Comparison of ENCODE assay signal across 20 mouse cellular contexts in genomic region chr1:180338358-180338757, GRCm38 (mm10). TPM values are rescaled to one million over a fixed set of nuclear protein-coding genes. Genes with fewer than 3 reads are reported as not detected.
DNase-seq lines count a peak whose midpoint lies in the region; TF ChIP-seq lines count a peak whose summit lies in the region.
"Had no signal": no experiment of that assay in that cellular context is flagged by ENCODE, and none has a peak within 500 bp of the region (broad histone marks: within the 10 kb centered on the region; RNA-seq: fewer than 3 reads in every experiment).

No protein-coding gene starts in this region.

- H3K9ac ChIP-seq in heart, adult 2 months (ENCODE audit: low read depth, low read length) = no peak overlapping the region
- H3K9ac ChIP-seq in MEL (ENCODE audit: control insufficient read depth, low read depth, low read length, poor library complexity, severe bottlenecking) = no peak overlapping the region
- H3K9ac ChIP-seq: embryonic facial prominence, embryonic 13.5 days; forebrain, embryonic 12.5 days; heart, embryonic 12.5 days; hindbrain, embryonic 12.5 days had no signal

- WGBS in heart, adult 2 months = 56% methylated on average over 8 of the region's 8 CpGs

- TF ChIP-seq CTCF in heart, adult 2 months (IDR thresholded peaks at IDR 0.05) = no peak
- TF ChIP-seq CTCF in MEL (IDR thresholded peaks at IDR 0.05 in 2 of 3, conservative IDR thresholded peaks at IDR 0.05 in 1 of 3; ENCODE audit: control insufficient read depth in 1 of 3, insufficient read depth in 1 of 3, low read depth in 2 of 3, low read length in 3 of 3, poor library complexity in 1 of 3, severe bottlenecking in 1 of 3) = no peak

- H3K27ac ChIP-seq in heart, adult 2 months = no peak overlapping the region
- peak overlapping the region; percentile 17; the same call in 1 of the 2 replicates for H3K27ac ChIP-seq in MEL (ENCODE audit: control insufficient read depth, low read depth, low read length)
- H3K27ac ChIP-seq: embryonic facial prominence, embryonic 13.5 days; forebrain, embryonic 12.5 days; hindbrain, embryonic 12.5 days; hindbrain, postnatal 0 days had no signal

- H3K4me1 ChIP-seq in heart, adult 2 months (ENCODE audit: control insufficient read depth, insufficient read depth, low read length) = peaks cover 17% of the 10 kb centered on the region
- H3K4me1 ChIP-seq in MEL (ENCODE audit: control insufficient read depth in 1 of 2, insufficient read depth in 2 of 2, low read length in 2 of 2) = peaks cover 10 to 47% of the 10 kb centered on the region in 2 experiments

- intact Hi-C loops in heart, adult 2 months (cut with DNase I) = no loop called here
- intact Hi-C loops in heart, postnatal 25 days (cut with DNase I) = no loop called here

- H3K36me3 ChIP-seq in heart, adult 2 months (ENCODE audit: control insufficient read depth, insufficient read depth, low read length) = peaks cover 27% of the 10 kb centered on the region
- peaks cover 0 to 38% of the 10 kb centered on the region in 2 experiments; a peak in 2 of 4 replicates for H3K36me3 ChIP-seq in MEL (ENCODE audit: control insufficient read depth in 1 of 2, insufficient read depth in 2 of 2, low read length in 2 of 2)
- H3K36me3 ChIP-seq: forebrain, embryonic 12.5 days; hindbrain, embryonic 12.5 days had no signal

- H3K4me3 ChIP-seq in heart, adult 2 months = peak overlapping the region; percentile 20; the same call in 1 of the 2 replicates
- H3K4me3 ChIP-seq in MEL (ENCODE audit: control insufficient read depth in 1 of 2, insufficient read depth in 1 of 2, low read depth in 2 of 2, low read length in 2 of 2) = no peak overlapping the region
- H3K4me3 ChIP-seq: embryonic facial prominence, embryonic 13.5 days; forebrain, embryonic 12.5 days; heart, embryonic 12.5 days; hindbrain, embryonic 12.5 days had no signal

- DNase-seq in heart, adult 2 months = no peak
- DNase-seq in heart, postnatal 25 days (ENCODE audit: low spot score) = no peak
- no peak for DNase-seq in MEL (ENCODE audit: low read depth, low spot score)
- peak; percentile 65 for DNase-seq in induced T-regulatory cell, adult 2 months (ENCODE audit: low read depth)
- DNase-seq in lung, adult 18-20 months = no peak
- no peak for DNase-seq in layer of hippocampus, adult 11-12 months (ENCODE audit: low spot score)
- no peak for DNase-seq in gastrocnemius, adult 18-20 months (ENCODE audit: low spot score)
- DNase-seq: adrenal gland, postnatal 10 days; cerebellum, adult 18-20 months; cerebellum, adult 9-11 months; cerebellum, postnatal 36 days; heart, adult 18-20 months; heart, postnatal 4 days; kidney, adult 2 months had no signal

- H3K27me3 ChIP-seq in heart, adult 2 months (ENCODE audit: control insufficient read depth, insufficient read depth, low read length) = no peaks in the 10 kb centered on the region
- H3K27me3 ChIP-seq in MEL (ENCODE audit: control insufficient read depth in 1 of 2, insufficient read depth in 2 of 2, low read length in 2 of 2) = no peaks in the 10 kb centered on the region

- H3K79me2 ChIP-seq in heart, adult 2 months (replicated peaks; ENCODE audit: control insufficient read depth, insufficient read depth, low read length) = peaks cover 11% of the 10 kb centered on the region
- H3K79me2 ChIP-seq in MEL (ENCODE audit: control insufficient read depth, insufficient read depth, low read length, poor library complexity) = peaks cover 20% of the 10 kb centered on the region

- TF ChIP-seq EP300 in heart, adult 2 months (IDR thresholded peaks at IDR 0.05; ENCODE audit: insufficient read depth, low read depth, low read length) = no peak
- no peak; a peak in 1 of 4 replicates for TF ChIP-seq EP300 in MEL (IDR thresholded peaks at IDR 0.05; ENCODE audit: low read depth in 1 of 2, low read length in 2 of 2)

- TF ChIP-seq POLR2A in heart, adult 2 months (IDR thresholded peaks at IDR 0.05; ENCODE audit: insufficient read depth, low read depth, low read length) = no peak
- no peak for TF ChIP-seq POLR2A in MEL (IDR thresholded peaks at IDR 0.05; ENCODE audit: control insufficient read depth in 1 of 2, insufficient read depth in 1 of 2, low read depth in 1 of 2, low read length in 2 of 2, poor library complexity in 1 of 2)

- no peak for TF ChIP-seq RAD21 in MEL (IDR thresholded peaks at IDR 0.05; ENCODE audit: low read depth, low read length)

- no peaks in the 10 kb centered on the region for H3K9me3 ChIP-seq in MEL (replicated peaks; ENCODE audit: insufficient read depth, low read length)
- H3K9me3 ChIP-seq: embryonic facial prominence, embryonic 13.5 days; forebrain, embryonic 12.5 days; G1E; heart, embryonic 12.5 days; hindbrain, embryonic 12.5 days had no signal

TF ChIP-seq in MEL, 35 proteins besides CTCF, POLR2A, EP300 and RAD21:
- peak; percentile 91 for TF ChIP-seq ZNF384 (IDR thresholded peaks at IDR 0.05; ENCODE audit: low read depth, low read length)
- peak; percentile 51; the same call in 1 of the 2 replicates for TF ChIP-seq GATA1 (IDR thresholded peaks at IDR 0.05; ENCODE audit: low read depth, low read length)
- TF ChIP-seq SIN3A (IDR thresholded peaks at IDR 0.05; ENCODE audit: low read length) = peak; percentile 24; the same call in 1 of the 2 replicates
- no peak for TF ChIP-seq KAT2A (conservative IDR thresholded peaks at IDR 0.05; ENCODE audit: low read depth, low read length)

RNA-seq across cellular contexts. Expression of gene Itpkb, which starts 8.1 kb away (rescaled TPM):
- 10 to 100 TPM; 50.0 to 50.7 TPM for total RNA-seq in heart, adult 2 months (2021)
- polyA plus RNA-seq in heart, adult 2 months (2012; rRNA removed) = 21.5 and 29.9 TPM in 2 replicates
- 10 to 100 TPM; 56.1 to 63.6 TPM for total RNA-seq in heart, postnatal 25 days (2021)
- total RNA-seq in MEL (2012; rRNA removed) = 3.4 and 3.7 TPM in 2 replicates
- polyA plus RNA-seq in MEL (2012; ENCODE audit: insufficient read depth in 1 of 2, insufficient read length in 2 of 2, low read depth in 1 of 2, low replicate concordance in 2 of 2, missing spikeins in 1 of 2) = 1 to 10 TPM in 1 of 2 experiments, not detected in 1; 9.2 TPM
- total RNA-seq in gastrocnemius, adult 18-20 months (2021) = 10 to 100 TPM; 11.3 to 21.8 TPM
